11 mouse cellular contexts compared by ENCODE assay signal in the genomic region with DNA sequence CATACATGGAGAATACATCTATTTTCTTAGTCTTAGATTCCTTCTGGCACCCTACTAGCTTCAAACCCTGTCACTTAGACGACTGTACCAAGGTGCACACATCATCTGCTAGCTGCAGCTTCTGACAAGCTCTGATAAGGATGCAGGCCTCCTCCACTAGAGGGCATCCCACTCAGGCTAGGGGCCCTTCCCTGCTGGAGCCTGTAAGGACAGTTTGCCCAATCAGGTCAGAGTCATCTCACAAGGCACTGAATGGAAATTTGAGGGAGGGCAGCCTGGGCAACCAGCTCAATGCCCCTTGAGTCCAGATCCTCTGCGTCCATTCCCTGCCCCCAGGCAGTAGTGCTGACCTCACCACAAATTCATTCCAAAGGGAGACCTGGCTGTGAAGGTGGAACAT. TPM values are rescaled to one million over a fixed set of nuclear protein-coding genes. Genes with fewer than 3 reads are reported as not detected.
DNase-seq lines count a peak whose midpoint lies in the region; ATAC-seq and TF ChIP-seq lines count a peak whose summit lies in the region.
"Not testable (repeated sequence)": the region's sequence is repeated elsewhere in the genome, so short reads cannot be mapped to it uniquely, and the experiment has no call there.
"Had no signal": no experiment of that assay in that cellular context is flagged by ENCODE, and none has a peak within 500 bp of the region (broad histone marks: within the 10 kb centered on the region; RNA-seq: fewer than 3 reads in every experiment).

No protein-coding gene starts in this region.

- not testable (repeated sequence) for H3K4me3 ChIP-seq in bone marrow, adult 2 months (replicated peaks; ENCODE audit: control insufficient read depth, low read depth, low read length); heart, adult 2 months; kidney, postnatal 0 days (replicated peaks; ENCODE audit: low read depth, low read length); neural tube, embryonic 11.5 days (ENCODE audit: low read depth, low read length)

- DNase-seq in ES-CJ7 (ENCODE audit: low read depth, low spot score): peak; percentile 56
- peak; percentile 63 for DNase-seq in embryo, embryonic 10.5 days (ENCODE audit: low spot score)
- peak; percentile 30 to 45 for DNase-seq in heart, adult 2 months
- DNase-seq in kidney, postnatal 0 days (ENCODE audit: low spot score): peak; percentile 37
- peak; percentile 18 to 43 for DNase-seq in lung, adult 18-20 months
- DNase-seq in neural tube, embryonic 11.5 days (ENCODE audit: low spot score): peak; percentile 61
- DNase-seq in thymus, postnatal 14 days: peak; percentile 55

- TF ChIP-seq EP300 in heart, adult 2 months (IDR thresholded peaks at IDR 0.05; ENCODE audit: insufficient read depth, low read depth, low read length): not testable (repeated sequence)

- not testable (repeated sequence) for H3K9me3 ChIP-seq in kidney, postnatal 0 days (replicated peaks; ENCODE audit: low read length); neural tube, embryonic 11.5 days (ENCODE audit: control insufficient read depth, low read length)

- not testable (repeated sequence) for ATAC-seq in kidney, postnatal 0 days (replicated peaks; ENCODE audit: low FRiP score, low read depth); neural tube, embryonic 11.5 days (ENCODE audit: insufficient read depth, low FRiP score, low TSS enrichment)

- peak; percentile 68 for TF ChIP-seq CTCF in bone marrow, adult 2 months (IDR thresholded peaks at IDR 0.05; ENCODE audit: control insufficient read depth, insufficient read depth, low read length)
- TF ChIP-seq CTCF in heart, adult 2 months (IDR thresholded peaks at IDR 0.05): peak; percentile 72
- peak; percentile 65 for TF ChIP-seq CTCF in kidney, postnatal 0 days (IDR thresholded peaks at IDR 0.05; ENCODE audit: low read depth)

- 46% methylated on average over 2 of the region's 2 CpGs for WGBS in bone marrow, adult 2 months
- 44% methylated on average over 2 of the region's 2 CpGs for WGBS in heart, adult 2 months
- 32% methylated on average over 2 of the region's 2 CpGs for WGBS in kidney, postnatal 0 days
- WGBS in neural tube, embryonic 11.5 days: 38% methylated on average over 2 of the region's 2 CpGs

- not testable (repeated sequence) for H3K36me3 ChIP-seq in heart, adult 2 months (ENCODE audit: control insufficient read depth, insufficient read depth, low read length); neural tube, embryonic 11.5 days (ENCODE audit: control insufficient read depth, insufficient read depth, low read length)
- peaks cover 32% of the 10 kb centered on the region for H3K36me3 ChIP-seq in kidney, postnatal 0 days (ENCODE audit: insufficient read depth, low read length)

- H3K4me1 ChIP-seq in bone marrow, adult 2 months (ENCODE audit: control insufficient read depth, insufficient read depth, low read length); heart, adult 2 months (ENCODE audit: control insufficient read depth, insufficient read depth, low read length); kidney, postnatal 0 days (replicated peaks; ENCODE audit: insufficient read depth, low read length); neural tube, embryonic 11.5 days (ENCODE audit: control insufficient read depth, insufficient read depth, low read length): not testable (repeated sequence)

- H3K79me2 ChIP-seq in heart, adult 2 months (replicated peaks; ENCODE audit: control insufficient read depth, insufficient read depth, low read length): not testable (repeated sequence)

- H3K9ac ChIP-seq in heart, adult 2 months (ENCODE audit: low read depth, low read length); kidney, postnatal 0 days (ENCODE audit: low read depth, low read length); neural tube, embryonic 11.5 days (ENCODE audit: low read length): not testable (repeated sequence)

- H3K27me3 ChIP-seq in heart, adult 2 months (ENCODE audit: control insufficient read depth, insufficient read depth, low read length); kidney, postnatal 0 days (ENCODE audit: insufficient read depth, low read length); neural tube, embryonic 11.5 days (ENCODE audit: control insufficient read depth, insufficient read depth, low read length): not testable (repeated sequence)

- not testable (repeated sequence) for TF ChIP-seq POLR2A in bone marrow, adult 2 months (IDR thresholded peaks at IDR 0.05; ENCODE audit: borderline replicate concordance, control insufficient read depth, low read depth, low read length); heart, adult 2 months (IDR thresholded peaks at IDR 0.05; ENCODE audit: insufficient read depth, low read depth, low read length)

- not testable (repeated sequence) for H3K4me2 ChIP-seq in kidney, postnatal 0 days (ENCODE audit: low read length); neural tube, embryonic 11.5 days (ENCODE audit: low read depth)

- intact Hi-C loops in heart, adult 2 months (cut with DNase I): loop anchor here (5.0 kb wide), 1 partner anchor 45 kb away; no protein-coding TSS in a partner anchor

- not testable (repeated sequence) for H3K27ac ChIP-seq in bone marrow, adult 2 months (ENCODE audit: control insufficient read depth, insufficient read depth, low read depth, low read length, poor library complexity); heart, adult 2 months; kidney, postnatal 0 days; neural tube, embryonic 11.5 days (ENCODE audit: low read depth, low read length)

RNA-seq across cellular contexts. Expression of gene Gosr2, which starts 20.7 kb away (rescaled TPM):
- 17.2 and 21.0 TPM in 2 replicates for polyA plus RNA-seq in bone marrow, adult 2 months (2011; ENCODE audit: insufficient read depth, insufficient read length, low replicate concordance, missing spikeins)
- total RNA-seq in heart, adult 2 months (2021): 10 to 100 TPM; 33.2 to 37.8 TPM
- polyA plus RNA-seq in heart, adult 2 months (2012; rRNA removed): 49.7 and 69.7 TPM in 2 replicates
- 87.0 and 95.2 TPM in 2 replicates for polyA plus RNA-seq in kidney, postnatal 0 days (2015; fragmentation: Nextera tagmentation; extraction: Ambion mirVana)
- 90.3 and 93.2 TPM in 2 replicates for polyA plus RNA-seq in neural tube, embryonic 11.5 days (2014; fragmentation: Nextera tagmentation; extraction: Ambion mirVana)

RNA-seq across cellular contexts. Expression of gene Rprml, which starts 27.7 kb away (rescaled TPM):
- not detected in 2 replicates for polyA plus RNA-seq in bone marrow, adult 2 months (2011; ENCODE audit: insufficient read depth, insufficient read length, low replicate concordance, missing spikeins)
- not detected for total RNA-seq in heart, adult 2 months (2021)
- not detected in 2 replicates for polyA plus RNA-seq in heart, adult 2 months (2012; rRNA removed)
- 0.14 TPM in 1 of 2 replicates, not detected in the other for polyA plus RNA-seq in kidney, postnatal 0 days (2015; fragmentation: Nextera tagmentation; extraction: Ambion mirVana)
- 0.31 TPM in 1 of 2 replicates, not detected in the other for polyA plus RNA-seq in neural tube, embryonic 11.5 days (2014; fragmentation: Nextera tagmentation; extraction: Ambion mirVana)
- polyA plus RNA-seq: hindbrain, embryonic 13.5 days had no signal

RNA-seq across cellular contexts. Expression of gene Lyzl6, which starts 38.4 kb away (rescaled TPM):
- polyA plus RNA-seq in bone marrow, adult 2 months (2011; ENCODE audit: insufficient read depth, insufficient read length, low replicate concordance, missing spikeins): not detected in 2 replicates
- not detected for total RNA-seq in heart, adult 2 months (2021)
- polyA plus RNA-seq in heart, adult 2 months (2012; rRNA removed): not detected in 2 replicates
- not detected in 2 replicates for polyA plus RNA-seq in kidney, postnatal 0 days (2015; fragmentation: Nextera tagmentation; extraction: Ambion mirVana)
- polyA plus RNA-seq in neural tube, embryonic 11.5 days (2014; fragmentation: Nextera tagmentation; extraction: Ambion mirVana): not detected in 2 replicates
- polyA plus RNA-seq: frontal cortex, adult 2 months; hindbrain, embryonic 13.5 days; midbrain, embryonic 15.5 days had no signal

RNA-seq across cellular contexts. Expression of gene Gm884, which starts 56.1 kb away (rescaled TPM):
- polyA plus RNA-seq in bone marrow, adult 2 months (2011; ENCODE audit: insufficient read depth, insufficient read length, low replicate concordance, missing spikeins): not detected in 2 replicates
- total RNA-seq in heart, adult 2 months (2021): not detected
- polyA plus RNA-seq in heart, adult 2 months (2012; rRNA removed): under 0.01 TPM in 1 of 2 replicates, not detected in the other
- polyA plus RNA-seq in kidney, postnatal 0 days (2015; fragmentation: Nextera tagmentation; extraction: Ambion mirVana): not detected in 2 replicates
- not detected in 2 replicates for polyA plus RNA-seq in neural tube, embryonic 11.5 days (2014; fragmentation: Nextera tagmentation; extraction: Ambion mirVana)
- polyA plus RNA-seq: frontal cortex, adult 2 months; hindbrain, embryonic 13.5 days; midbrain, embryonic 15.5 days had no signal
